Mouse (Mus musculus) stomach, postnatal 0 days (tissue): Measurements from ENCODE around the gene Pakap. TPM values are rescaled to one million over a fixed set of nuclear protein-coding genes. Genes with fewer than 3 reads are reported as not detected.

Experiments used
- ATAC-seq: fragments of 200-750 bp; cut with Nextera tagmentation; 2 replicates; pipeline ENCODE4 v1.8.0; 2017; ENCODE audit not compliant: low FRiP score, low TSS enrichment
- DNase-seq: peaks from one replicate; pipeline ENCODE4 v3.0.0-alpha.2; 2016; ENCODE audit warnings: low spot score
- H3K27ac ChIP-seq: fragments of 300-500 bp; sonication (generic); replicated peaks from 2 replicates; pipeline ENCODE4 v1.5.1; 2014; ENCODE audit warnings: mild to moderate bottlenecking, control low read depth
- H3K27me3 ChIP-seq: fragments of 300-500 bp; sonication (generic); 2 replicates; pipeline ENCODE4 v1.6.1; 2014; ENCODE audit warnings: low read length; ENCODE audit not compliant: control insufficient read depth, insufficient read depth
- H3K36me3 ChIP-seq: fragments of 300-500 bp; sonication (generic); 2 replicates; pipeline ENCODE4 v1.6.1; 2014; ENCODE audit warnings: low read length, mixed read lengths; ENCODE audit not compliant: control insufficient read depth, insufficient read depth
- H3K4me1 ChIP-seq: fragments of 300-500 bp; sonication (generic); replicated peaks from 2 replicates; pipeline ENCODE4 v1.6.1; 2014; ENCODE audit warnings: antibody characterized with exemption; ENCODE audit not compliant: control insufficient read depth, insufficient read depth
- H3K4me2 ChIP-seq: fragments of 300-500 bp; sonication (generic); replicated peaks from 2 replicates; pipeline ENCODE4 v1.6.1; 2014; ENCODE audit warnings: low read depth, mild to moderate bottlenecking, control low read depth, moderate library complexity
- H3K4me3 ChIP-seq: fragments of 300-500 bp; sonication (generic); 2 replicates; pipeline ENCODE4 v1.5.1; 2014; ENCODE audit warnings: low read depth, low read length, control low read depth
- H3K9ac ChIP-seq: fragments of 300-500 bp; sonication (generic); 2 replicates; pipeline ENCODE4 v1.6.1; 2014; ENCODE audit warnings: mild to moderate bottlenecking, low read length, control low read depth, mixed read lengths
- H3K9me3 ChIP-seq: fragments of 300-500 bp; sonication (generic); 2 replicates; pipeline ENCODE4 v1.6.1; 2016; ENCODE audit warnings: low read length; ENCODE audit not compliant: control insufficient read depth
- CTCF ChIP-seq: IDR thresholded peaks from 2 replicates; pipeline ENCODE4 v1.5.1; 2016; ENCODE audit warnings: antibody characterized with exemption, low read depth, mild to moderate bottlenecking, moderate library complexity
- EP300 ChIP-seq: optimal IDR thresholded peaks from 2 replicates; pipeline ENCODE3; 2016; ENCODE audit warnings: antibody characterized with exemption
- WGBS: fragments of 180-500 bp; shearing (Covaris S2); extraction: QIAGEN DNeasy Blood & Tissue Kit; methylation state at CpG from one replicate; pipeline ENCODE4 v1.1.7; 2014; 5-methylcytosine and 5-hydroxymethylcytosine counted together
- polyA plus RNA-seq: library from polyadenylated mRNA; unstranded; fragments of >200 nt; fragmentation: Nextera tagmentation; extraction: Ambion mirVana; gene quantifications from 2 replicates; pipeline ENCODE4 v1.2.1, GENCODE M21; 2015

Pakap gene
- polyA plus RNA-seq, 1 experiment from 2014 or later = 12.2 TPM

GRCm38 (mm10) chr4:57720869-57721361 lies 152.9 kb downstream of the Pakap start:
- no peaks in the 10 kb centered on the region for H3K4me1 ChIP-seq
- H3K4me2 ChIP-seq = no peak overlapping the region
- no peak overlapping the region for H3K27ac ChIP-seq
- ATAC-seq (no peak), DNase-seq (no peak)
- no peak overlapping the region for H3K4me3 ChIP-seq
- no peak for TF ChIP-seq CTCF
- no peak for TF ChIP-seq EP300
- no peaks in the 10 kb centered on the region for H3K27me3 ChIP-seq
- WGBS = 49% methylated on average over 7 of the region's 7 CpGs
- no peak overlapping the region for H3K9ac ChIP-seq
- no peaks in the 10 kb centered on the region for H3K9me3 ChIP-seq
- no peaks in the 10 kb centered on the region; the same call in 1 of the 2 replicates for H3K36me3 ChIP-seq

GRCm38 (mm10) chr4:57722296-57722695 lies 154.3 kb downstream of the Pakap start:
- 83% methylated on average over 4 of the region's 4 CpGs for WGBS
- Histone ChIP-seq H3K36me3 (no peaks in the 10 kb centered on the region; the same call in 1 of the 2 replicates), H3K27ac (no peak overlapping the region), H3K27me3 (no peaks in the 10 kb centered on the region), H3K4me3 (no peak overlapping the region), H3K4me2 (no peak overlapping the region), H3K9me3 (no peaks in the 10 kb centered on the region), H3K4me1 (no peaks in the 10 kb centered on the region), H3K9ac (no peak overlapping the region)
- TF ChIP-seq CTCF (no peak), EP300 (no peak)
- ATAC-seq (no peak), DNase-seq (no peak)

GRCm38 (mm10) chr4:57723659-57724058 lies 155.7 kb downstream of the Pakap start:
- H3K4me1 ChIP-seq = no peaks in the 10 kb centered on the region
- H3K9ac ChIP-seq = no peak overlapping the region
- no peaks in the 10 kb centered on the region; the same call in 1 of the 2 replicates for H3K36me3 ChIP-seq
- DNase-seq (no peak), ATAC-seq (no peak)
- TF ChIP-seq CTCF (peak; percentile 64), EP300 (no peak)
- H3K9me3 ChIP-seq = no peaks in the 10 kb centered on the region
- 60% methylated on average over 2 of the region's 2 CpGs for WGBS
- H3K4me2 ChIP-seq = no peak overlapping the region
- no peaks in the 10 kb centered on the region for H3K27me3 ChIP-seq
- H3K4me3 ChIP-seq = no peak overlapping the region
- no peak overlapping the region for H3K27ac ChIP-seq

DNA sequence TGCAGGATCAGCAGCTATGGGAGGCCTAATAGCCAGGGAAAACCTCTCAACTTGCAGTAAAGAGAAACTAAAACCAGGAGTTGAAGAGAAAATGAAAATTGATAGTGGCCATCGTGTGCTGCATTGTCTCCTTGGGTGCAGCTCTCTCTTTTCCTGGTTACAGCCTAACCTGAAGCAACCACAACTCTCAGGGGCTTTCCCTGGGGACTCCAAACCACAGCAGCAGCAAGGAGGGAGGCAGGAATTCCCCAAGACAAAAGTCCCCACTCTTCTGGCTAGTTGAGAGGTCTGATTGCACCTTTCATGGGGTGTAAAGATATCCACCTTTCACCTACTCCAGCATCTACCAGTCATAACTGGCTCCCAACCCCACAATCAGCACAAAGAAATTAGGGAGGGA lies 157.6 kb downstream of the Pakap start:
- DNase-seq = no peak
- Histone ChIP-seq H3K27ac (no peak overlapping the region), H3K4me1 (no peaks in the 10 kb centered on the region), H3K36me3 (no peaks in the 10 kb centered on the region; the same call in 1 of the 2 replicates), H3K9me3 (no peaks in the 10 kb centered on the region), H3K4me2 (no peak overlapping the region), H3K4me3 (no peak overlapping the region), H3K9ac (no peak overlapping the region), H3K27me3 (no peaks in the 10 kb centered on the region)
- ATAC-seq = no peak
- TF ChIP-seq CTCF (no peak), EP300 (no peak)
- WGBS = 88% methylated on average over 1 of the region's 1 CpGs

DNA sequence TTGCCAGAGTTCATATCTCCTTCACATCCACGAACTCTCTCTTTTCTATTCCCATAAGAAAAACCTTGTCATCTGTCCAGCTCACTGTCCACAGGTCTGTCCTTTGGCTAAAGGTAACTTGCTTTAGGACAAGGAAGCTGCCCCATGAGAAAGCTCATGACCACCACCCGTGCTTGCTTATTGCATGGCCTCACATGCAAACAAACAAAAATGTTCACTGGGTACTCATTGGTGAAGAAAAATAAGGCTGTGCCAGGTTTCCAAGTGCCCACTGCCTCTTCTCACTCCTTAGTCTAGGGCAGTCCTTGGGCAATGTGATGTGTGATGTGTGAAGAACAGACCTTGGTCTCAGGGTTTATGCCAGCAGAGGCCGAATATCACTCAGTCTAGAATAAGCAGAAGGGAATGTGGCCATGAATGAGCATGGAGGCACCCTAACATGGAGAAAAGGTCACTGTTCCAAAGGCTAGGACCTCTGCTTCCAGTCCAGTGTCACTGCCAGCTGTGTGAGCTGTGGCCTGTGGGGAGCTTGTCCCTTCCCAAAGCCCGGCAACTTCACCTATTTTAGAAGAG lies 160.7 kb downstream of the Pakap start:
- WGBS = 81% methylated on average over 4 of the region's 4 CpGs
- TF ChIP-seq CTCF (no peak), EP300 (no peak)

GRCm38 (mm10) chr4:57730047-57730446 lies 162.1 kb downstream of the Pakap start:
- Histone ChIP-seq H3K27ac (no peak overlapping the region), H3K9me3 (no peaks in the 10 kb centered on the region), H3K27me3 (no peaks in the 10 kb centered on the region), H3K4me1 (no peaks in the 10 kb centered on the region), H3K4me2 (no peak overlapping the region), H3K36me3 (no peaks in the 10 kb centered on the region; the same call in 1 of the 2 replicates), H3K9ac (no peak overlapping the region), H3K4me3 (no peak overlapping the region)
- 85% methylated on average over 6 of the region's 6 CpGs for WGBS
- no peak for DNase-seq
- no peak for ATAC-seq
- no peak for TF ChIP-seq CTCF
- no peak for TF ChIP-seq EP300

More for the DNA sequence above, 160.7 kb downstream of the Pakap start:
- no peaks in the 10 kb centered on the region for H3K9me3 ChIP-seq
- ATAC-seq = no peak
- H3K4me3 ChIP-seq = no peak overlapping the region
- H3K9ac ChIP-seq = no peak overlapping the region
- no peaks in the 10 kb centered on the region for H3K4me1 ChIP-seq
- no peaks in the 10 kb centered on the region; the same call in 1 of the 2 replicates for H3K36me3 ChIP-seq
- H3K4me2 ChIP-seq = no peak overlapping the region
- no peaks in the 10 kb centered on the region for H3K27me3 ChIP-seq
- no peak overlapping the region for H3K27ac ChIP-seq
- no peak for DNase-seq
